Mouse (Mus musculus) bone marrow macrophage, adult 2 months (primary cell): ENCODE data around the gene Hdac1. TPM values are rescaled to one million over a fixed set of nuclear protein-coding genes. Genes with fewer than 3 reads are reported as not detected.

ENCODE experiments used
- H3K27ac ChIP-seq: 2 replicates; pipeline ENCODE4 v1.5.1; 2012; ENCODE audit warnings: low read depth, low read length; ENCODE audit not compliant: insufficient read depth
- H3K4me1 ChIP-seq: 2 replicates; pipeline ENCODE4 v1.6.1; 2012; ENCODE audit warnings: low read length; ENCODE audit not compliant: control insufficient read depth, insufficient read depth
- H3K4me3 ChIP-seq: 2 replicates; pipeline ENCODE4 v1.5.1; 2012; ENCODE audit warnings: mild to moderate bottlenecking, low read length, moderate library complexity; ENCODE audit not compliant: insufficient read depth
- CTCF ChIP-seq: IDR thresholded peaks from 2 replicates; pipeline ENCODE4 v1.5.1; 2012; ENCODE audit warnings: low read depth, mild to moderate bottlenecking, low read length, moderate library complexity
- POLR2A ChIP-seq: IDR thresholded peaks from 2 replicates; pipeline ENCODE4 v1.6.1; 2012; ENCODE audit warnings: mild to moderate bottlenecking, low read depth, low read length, borderline replicate concordance
- polyA plus RNA-seq: library from polyadenylated mRNA; stranded (reverse); fragments of >200 nt; gene quantifications from 2 replicates; pipeline ENCODE4 v1.2.4, GENCODE M21; 2012; ENCODE audit not compliant: missing spikeins, insufficient read depth, insufficient read length

Gene Hdac1
- polyA plus RNA-seq, 1 experiment, result 75.2 TPM

DNA sequence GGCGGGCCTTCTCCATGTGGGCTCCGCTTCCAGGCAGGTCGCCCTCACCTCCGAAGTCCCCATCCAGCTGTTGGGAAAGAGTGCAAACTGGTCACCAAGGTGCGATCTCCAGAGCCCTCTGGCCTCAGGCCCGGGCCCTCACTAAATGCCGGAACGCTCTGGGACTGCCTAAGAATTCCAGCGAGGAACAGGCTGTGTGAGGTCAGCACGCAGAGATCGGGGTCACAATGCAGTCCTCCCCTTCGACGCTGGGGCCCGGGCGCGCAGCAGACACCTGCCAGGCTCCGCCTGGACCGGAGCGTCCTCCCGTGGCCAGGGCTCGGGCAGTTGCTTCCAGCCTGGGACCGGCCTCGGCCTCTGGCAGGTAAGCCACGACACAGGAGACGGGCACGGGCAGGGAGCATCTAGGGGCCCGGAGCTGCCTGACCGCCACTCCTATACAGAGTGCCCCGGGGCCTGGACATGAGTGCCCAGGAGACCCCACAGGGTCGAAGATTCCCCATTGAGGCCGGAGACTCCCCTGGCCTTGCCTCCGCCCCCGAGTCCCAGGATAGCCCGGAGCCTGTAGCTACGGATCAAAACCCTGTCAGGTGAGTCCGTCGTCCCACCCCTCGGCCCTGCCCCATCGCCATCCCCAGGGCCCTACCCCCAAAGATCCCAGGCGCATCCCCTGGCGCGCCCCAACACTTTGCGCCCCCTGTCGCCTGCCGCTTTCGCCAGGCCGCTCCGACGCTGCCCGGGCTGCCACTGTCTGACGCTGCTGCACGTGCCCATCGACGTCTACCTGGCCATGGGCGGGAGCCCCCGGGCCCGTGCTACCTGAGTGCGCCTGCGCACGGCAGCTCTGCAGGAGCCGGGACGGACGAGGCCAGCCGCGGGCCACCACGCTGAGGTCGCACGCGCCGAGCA lies 51.3 kb downstream of the Hdac1 start, which contains the start of the genes Tssk3 and Fam229a:
Tssk3 (minus strand) TSS at position 51 of the 909 bp plus-strand sequence.
Fam229a (plus strand) TSS at position 219 of the 909 bp plus-strand sequence.
- H3K4me1 ChIP-seq, result peaks cover 9% of the 10 kb centered on the region
- TF ChIP-seq CTCF (no peak), POLR2A (no peak)
- no peak within 1 kb of the TSS for H3K27ac ChIP-seq
- no peak within 1 kb of the TSS for H3K4me3 ChIP-seq

DNA sequence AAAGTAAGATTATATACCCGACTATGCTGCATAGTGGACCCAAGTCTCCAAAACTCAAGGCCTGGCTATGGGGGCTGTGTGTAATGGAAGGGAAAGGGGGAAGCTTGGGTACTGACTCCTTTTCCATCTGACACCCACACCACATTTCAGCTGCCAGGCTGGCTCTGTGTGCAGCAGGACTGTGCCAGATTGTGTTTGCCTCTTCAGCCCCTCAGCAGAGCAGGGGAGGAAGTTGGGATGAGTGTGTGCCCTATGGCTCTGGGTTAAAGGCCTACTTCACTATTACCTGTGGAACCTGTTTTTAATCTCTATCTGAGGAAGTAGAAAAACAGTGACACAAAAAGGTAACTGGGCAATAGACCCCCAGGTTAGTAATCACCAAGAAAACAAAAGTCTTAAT lies 61.4 kb downstream of the Hdac1 start:
- Histone ChIP-seq H3K4me1 (no peaks in the 10 kb centered on the region), H3K4me3 (no peak overlapping the region), H3K27ac (no peak overlapping the region)
- TF ChIP-seq POLR2A (no peak), CTCF (no peak)

DNA sequence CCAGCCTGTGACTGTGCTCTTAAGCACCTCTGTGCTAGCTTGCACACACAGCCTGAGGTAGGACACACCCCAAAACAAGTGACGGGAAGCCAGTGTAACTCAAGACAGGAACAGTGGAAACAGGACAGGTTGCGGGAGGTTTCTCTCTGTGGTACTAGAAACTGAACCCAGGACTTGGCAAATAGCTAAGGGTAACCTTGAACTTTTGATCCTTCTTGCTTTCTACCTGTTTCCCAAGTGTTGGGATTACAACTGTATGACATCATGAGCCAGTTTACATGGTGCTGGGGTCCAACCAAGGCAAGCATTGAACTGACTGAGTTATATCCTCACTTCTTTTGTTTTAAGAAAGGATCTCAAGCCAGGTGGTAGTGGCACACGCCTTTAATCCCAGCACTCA lies 62.6 kb downstream of the Hdac1 start:
- Histone ChIP-seq H3K4me3 (no peak overlapping the region), H3K27ac (no peak overlapping the region), H3K4me1 (no peaks in the 10 kb centered on the region)
- TF ChIP-seq CTCF (no peak), POLR2A (no peak)

DNA sequence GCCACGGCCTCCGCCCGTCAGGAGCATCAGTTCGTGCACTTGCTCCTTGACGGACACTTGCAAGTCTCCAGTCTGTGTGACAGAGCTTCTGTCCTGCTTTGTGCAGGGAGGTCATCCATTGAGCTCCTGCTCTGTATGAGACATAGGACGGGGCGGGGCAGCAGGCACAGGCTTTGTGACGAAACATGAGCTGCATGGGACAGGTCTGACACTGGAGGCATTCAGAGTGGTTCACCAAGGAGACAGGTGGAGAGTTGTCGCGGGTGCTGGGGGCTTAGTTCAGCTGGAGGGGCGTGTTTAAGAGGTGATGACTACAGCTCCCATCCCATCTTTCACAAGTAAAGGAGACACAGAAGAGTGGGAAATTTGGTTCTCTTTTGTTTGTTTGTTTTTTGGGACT lies 66.5 kb downstream of the Hdac1 start:
- TF ChIP-seq POLR2A (no peak), CTCF (no peak)
- no peak overlapping the region for H3K4me3 ChIP-seq

More for the DNA sequence above, 66.5 kb downstream of the Hdac1 start:
- Histone ChIP-seq H3K27ac (no peak overlapping the region), H3K4me1 (no peaks in the 10 kb centered on the region)

Other genes with a start within 250 kb of the Hdac1 start
- gene Rbbp4, start 207.3 kb downstream of the Hdac1 start, polyA plus RNA-seq, result 137 and 148 TPM in 2 replicates
- gene Zbtb8os, start 207.0 kb downstream of the Hdac1 start, polyA plus RNA-seq, result 70.2 and 76.9 TPM in 2 replicates
- gene Zbtb8a, start 164.6 kb downstream of the Hdac1 start, polyA plus RNA-seq, result 3.6 and 4.4 TPM in 2 replicates
- gene Zbtb8b, start 101.9 kb downstream of the Hdac1 start, polyA plus RNA-seq, result not detected in 2 replicates
- gene Bsdc1, start 81.1 kb downstream of the Hdac1 start, polyA plus RNA-seq, result 37.3 and 42.3 TPM in 2 replicates
- not detected in 2 replicates for gene Tssk3, start 51.7 kb downstream of the Hdac1 start, polyA plus RNA-seq
- not detected in 2 replicates for gene Fam229a, start 51.5 kb downstream of the Hdac1 start, polyA plus RNA-seq
- 157 and 166 TPM in 2 replicates for gene Marcksl1, start 29.1 kb downstream of the Hdac1 start, polyA plus RNA-seq
- 0.68 TPM in 1 of 2 replicates, not detected in the other for gene Lck, start 30.9 kb upstream of the Hdac1 start, polyA plus RNA-seq
- gene Fam167b, start 35.8 kb upstream of the Hdac1 start, polyA plus RNA-seq, result 1.2 and 2.6 TPM in 2 replicates
- 105 and 119 TPM in 2 replicates for gene Eif3i, start 57.9 kb upstream of the Hdac1 start, polyA plus RNA-seq
- gene Tmem234, start 58.0 kb upstream of the Hdac1 start, polyA plus RNA-seq, result 137 and 140 TPM in 2 replicates
- 1.8 and 2.3 TPM in 2 replicates for gene Dcdc2b, start 71.5 kb upstream of the Hdac1 start, polyA plus RNA-seq
- gene Iqcc, start 76.4 kb upstream of the Hdac1 start, polyA plus RNA-seq, result 13.6 and 14.0 TPM in 2 replicates
- gene Ccdc28b, start 81.2 kb upstream of the Hdac1 start, polyA plus RNA-seq, result 39.0 and 42.3 TPM in 2 replicates
- 39.8 and 45.7 TPM in 2 replicates for gene Txlna, start 98.4 kb upstream of the Hdac1 start, polyA plus RNA-seq
- gene Kpna6, start 130.1 kb upstream of the Hdac1 start, polyA plus RNA-seq, result 35.1 and 42.0 TPM in 2 replicates
- 10.7 and 12.8 TPM in 2 replicates for gene Tmem39b, start 154.1 kb upstream of the Hdac1 start, polyA plus RNA-seq
- 67.0 and 67.1 TPM in 2 replicates for gene Khdrbs1, start 199.6 kb upstream of the Hdac1 start, polyA plus RNA-seq